Mouse (Mus musculus) kidney, postnatal 10 days (tissue): Measurements from ENCODE around the gene Gfm1.
A peak's percentile ranks its signal among the peaks of the same experiment; 100 is the strongest.

Experiments
- DNase-seq: peaks from one replicate; pipeline ENCODE4 v3.0.0; 2021; ENCODE audit warnings: mixed read lengths

The Gfm1 gene

GRCm38 (mm10) chr3:67497998-67498397 is 68.1 kb downstream of the Gfm1 start:
- no peak for DNase-seq

- DNase-seq = no peak
These were observed 69.0 kb downstream of the Gfm1 start for GRCm38 (mm10) chr3:67498773-67499405.

GRCm38 (mm10) chr3:67499406-67499791 is 69.5 kb downstream of the Gfm1 start:
- no peak for DNase-seq

GRCm38 (mm10) chr3:67503878-67504277 is 74.0 kb downstream of the Gfm1 start:
- DNase-seq = no peak

- no peak for DNase-seq
These were observed 75.4 kb downstream of the Gfm1 start for GRCm38 (mm10) chr3:67505286-67505685.

- DNase-seq = no peak
These were observed 78.5 kb downstream of the Gfm1 start for GRCm38 (mm10) chr3:67508216-67508892.

- peak; percentile 88 for DNase-seq
These were observed 82.9 kb downstream of the Gfm1 start for GRCm38 (mm10) chr3:67512807-67513206.

GRCm38 (mm10) chr3:67514801-67515273 is 84.9 kb downstream of the Gfm1 start:
- DNase-seq = peak; percentile 40

- DNase-seq = peak; percentile 50
These were observed 85.4 kb downstream of the Gfm1 start, which contains the start of gene Rarres1 for GRCm38 (mm10) chr3:67515274-67515801. Gene Rarres1, minus strand, starts transcription at chr3:67515523.

- DNase-seq = no peak
These were observed 90.8 kb downstream of the Gfm1 start for GRCm38 (mm10) chr3:67520568-67521143.

- no peak for DNase-seq
These were observed 92.8 kb downstream of the Gfm1 start for GRCm38 (mm10) chr3:67522709-67523108.

GRCm38 (mm10) chr3:67524768-67525167 is 94.9 kb downstream of the Gfm1 start:
- DNase-seq = no peak
